Mouse (Mus musculus) left cerebral cortex, postnatal 10 days (tissue): Measurements from ENCODE around the gene Rtp3. TPM values are rescaled to one million over a fixed set of nuclear protein-coding genes. Genes with fewer than 3 reads are reported as not detected.
A peak's percentile ranks its signal among the peaks of the same experiment; 100 is the strongest.

ENCODE experiments used
- DNase-seq, 2 experiments: peaks; one replicate each; pipeline ENCODE4 v3.0.0; 2021 to 2022; ENCODE audit warnings: low spot score in 2 of 2, mixed read lengths in 1 of 2; ENCODE audit errors: extremely low spot score in 1 of 2
- intact Hi-C: fragments of 180-260 bp; cut with DNase I; formaldehyde crosslinking; loops from one replicate; pipeline ENCODE4 v1.15.1; 2025
- total RNA-seq, 2 experiments: library from RNA; stranded (reverse); gene quantifications; 2 replicates each; pipeline ENCODE4 v1.2.3; 2021

Rtp3 gene
- total RNA-seq, 2 experiments from 2014 or later = 0.47 to 0.63 TPM

DNA sequence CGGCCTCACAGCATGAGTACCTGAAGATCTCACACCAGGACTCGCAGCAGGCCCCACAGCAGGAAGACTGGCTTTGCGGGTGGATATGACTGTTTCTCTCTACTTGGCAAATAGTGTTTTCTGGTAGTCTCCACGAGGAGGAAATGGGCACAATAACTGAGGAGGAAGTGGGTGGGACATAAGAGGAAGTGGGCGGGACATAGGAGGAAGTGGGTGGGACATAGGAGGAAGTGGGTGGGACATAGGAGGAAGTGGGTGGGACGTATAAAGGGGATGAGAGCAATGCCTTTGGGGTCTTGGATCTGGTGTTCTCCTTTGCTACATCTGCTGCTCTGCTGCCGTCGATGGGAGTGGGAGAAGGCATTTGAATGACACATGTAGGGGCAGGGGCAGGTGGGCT, 4.4 kb downstream of the Rtp3 start:
- DNase-seq = no peak
- intact Hi-C loops = no loop called here

DNA sequence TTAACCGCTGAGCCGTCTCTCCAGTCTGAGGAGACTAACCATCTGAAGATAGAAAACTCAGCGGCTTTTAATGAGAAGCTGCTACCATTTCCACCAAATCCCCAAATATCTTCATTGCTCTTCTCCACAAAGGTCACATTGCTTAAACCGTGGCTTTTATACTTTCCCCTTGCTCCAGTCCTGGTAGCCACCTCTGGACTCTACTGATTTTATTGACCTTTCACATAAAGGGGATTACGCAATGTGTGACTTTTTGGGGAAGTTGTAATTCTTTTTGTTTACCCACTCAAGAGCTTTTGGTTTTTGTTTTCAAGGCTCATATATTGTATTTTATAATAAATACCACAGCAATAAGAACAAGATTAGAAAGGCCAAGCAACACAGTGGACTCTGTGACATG, 4.8 kb downstream of the Rtp3 start:
- no peak for DNase-seq
- intact Hi-C loops = no loop called here

DNA sequence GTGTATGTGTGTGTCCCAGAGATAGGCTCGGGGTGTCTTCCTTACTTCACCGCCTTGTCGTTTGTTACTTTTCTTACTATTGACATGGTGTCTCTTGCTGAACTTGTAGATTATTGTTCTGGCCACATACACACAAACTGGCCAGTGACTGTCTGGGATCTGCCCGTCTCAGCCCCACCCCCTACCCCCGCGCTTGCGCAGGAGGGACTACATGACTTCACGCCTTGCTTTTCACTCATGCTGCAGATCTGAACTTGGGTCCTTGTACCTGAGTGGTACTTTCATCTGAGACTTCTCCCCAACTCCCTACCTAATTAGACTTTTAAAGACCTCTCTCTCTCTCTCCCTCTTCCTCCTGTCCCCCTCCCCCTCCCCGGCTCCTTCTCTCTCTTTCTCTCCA, 6.3 kb downstream of the Rtp3 start:
- DNase-seq = no peak
- intact Hi-C loops = no loop called here

DNA sequence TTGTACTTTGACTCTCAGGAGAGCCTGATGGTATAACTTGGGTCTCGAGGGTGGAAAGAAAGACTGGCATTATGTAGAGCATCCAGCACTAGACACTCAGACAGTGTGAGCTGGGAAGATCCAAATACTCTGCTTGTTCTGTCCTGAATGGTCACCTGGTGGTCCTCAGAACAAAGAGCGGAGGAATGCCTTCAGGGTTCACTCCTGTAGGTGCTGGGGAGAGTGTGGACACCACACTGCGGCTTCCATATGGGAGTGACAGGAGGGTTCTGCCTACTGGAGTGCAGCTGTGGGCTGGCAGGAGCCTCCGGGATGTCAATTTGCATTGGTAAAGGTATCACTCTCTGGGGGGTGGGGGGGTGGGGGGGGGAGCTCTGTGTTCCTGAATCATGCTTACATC, 8.0 kb downstream of the Rtp3 start:
- intact Hi-C loops = no loop called here

DNA sequence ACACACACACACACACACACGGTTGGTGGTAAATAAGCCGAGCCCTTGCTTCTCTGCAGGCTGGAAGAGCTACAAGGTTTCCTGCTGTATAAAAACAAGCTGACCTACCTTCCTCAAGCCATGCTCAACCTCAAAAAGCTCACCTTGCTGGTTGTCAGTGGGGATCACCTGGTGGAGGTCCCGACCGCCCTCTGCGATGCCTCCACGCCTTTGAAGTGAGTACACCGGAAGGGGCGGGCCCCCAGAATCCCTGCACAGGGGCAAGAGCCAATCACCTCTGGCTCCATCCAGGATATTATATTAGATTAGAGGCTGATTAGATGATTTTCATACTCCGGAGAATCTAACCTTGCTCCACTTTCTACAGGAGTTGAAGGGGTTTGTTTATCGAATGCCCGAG, 11.0 kb downstream of the Rtp3 start:
- intact Hi-C loops = no loop called here
- DNase-seq = no peak

More for the DNA sequence above, 8.0 kb downstream of the Rtp3 start:
- no peak for DNase-seq

DNA sequence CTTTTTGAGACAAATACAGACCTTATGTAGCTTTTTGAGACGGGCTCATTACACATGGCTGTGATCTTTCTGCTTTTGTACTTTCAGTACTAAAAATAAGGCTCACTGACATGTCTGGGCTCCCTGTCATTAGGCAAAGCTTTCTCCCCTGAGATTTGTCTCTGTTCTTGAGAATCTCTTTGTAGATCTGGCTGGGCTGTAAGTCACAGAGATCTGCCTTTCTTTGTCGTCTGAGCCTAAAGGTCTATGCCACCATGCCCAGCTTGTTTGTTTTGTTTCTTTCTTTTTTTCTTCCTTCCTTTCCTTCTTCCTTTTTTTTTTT, 24.5 kb downstream of the Rtp3 start:
- intact Hi-C loops = no loop called here
- DNase-seq = peak in 1 of 2 experiments; percentile 0

DNA sequence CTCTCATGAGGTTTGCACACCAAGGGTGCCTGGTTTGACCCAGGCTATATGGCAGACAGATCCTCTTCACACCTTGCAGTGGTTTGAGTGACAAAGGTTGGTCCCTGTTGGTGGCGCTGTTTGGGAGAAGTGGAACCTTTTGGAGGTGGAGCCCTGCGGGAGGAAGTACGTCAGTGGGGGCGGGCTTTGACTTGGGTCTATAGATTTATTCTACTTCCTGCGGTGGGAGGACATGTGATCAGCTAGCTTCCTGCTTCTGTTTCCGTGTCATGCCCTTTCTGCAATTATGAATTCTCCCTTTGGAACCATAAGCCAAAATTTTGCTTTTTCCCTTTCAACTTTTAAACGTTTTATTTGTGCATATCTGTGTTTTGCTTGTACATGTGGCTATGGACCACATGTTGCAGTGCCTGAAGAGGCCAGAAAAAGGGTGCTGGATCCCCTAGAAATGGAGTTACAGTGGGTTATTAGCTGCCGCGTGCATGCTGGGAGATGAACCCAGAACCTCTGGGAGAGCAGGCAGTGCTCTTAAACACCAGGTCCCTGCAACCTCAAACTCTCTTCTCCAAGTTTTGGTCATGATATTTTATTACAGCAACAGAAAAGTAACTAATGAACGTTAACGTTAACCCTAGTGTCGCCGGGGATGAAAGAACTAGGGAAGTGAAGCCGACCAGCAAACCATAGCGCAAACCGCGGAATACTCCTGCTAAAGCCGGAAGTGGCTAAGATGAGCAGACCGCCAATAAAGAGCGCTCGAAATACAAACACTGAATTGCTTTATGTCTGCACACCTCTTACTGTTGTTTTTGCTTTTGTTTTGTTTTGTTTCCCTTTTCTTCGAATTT, 25.1 kb downstream of the Rtp3 start:
- intact Hi-C loops = no loop called here
- peak in 1 of 2 experiments; percentile 30 for DNase-seq

DNA sequence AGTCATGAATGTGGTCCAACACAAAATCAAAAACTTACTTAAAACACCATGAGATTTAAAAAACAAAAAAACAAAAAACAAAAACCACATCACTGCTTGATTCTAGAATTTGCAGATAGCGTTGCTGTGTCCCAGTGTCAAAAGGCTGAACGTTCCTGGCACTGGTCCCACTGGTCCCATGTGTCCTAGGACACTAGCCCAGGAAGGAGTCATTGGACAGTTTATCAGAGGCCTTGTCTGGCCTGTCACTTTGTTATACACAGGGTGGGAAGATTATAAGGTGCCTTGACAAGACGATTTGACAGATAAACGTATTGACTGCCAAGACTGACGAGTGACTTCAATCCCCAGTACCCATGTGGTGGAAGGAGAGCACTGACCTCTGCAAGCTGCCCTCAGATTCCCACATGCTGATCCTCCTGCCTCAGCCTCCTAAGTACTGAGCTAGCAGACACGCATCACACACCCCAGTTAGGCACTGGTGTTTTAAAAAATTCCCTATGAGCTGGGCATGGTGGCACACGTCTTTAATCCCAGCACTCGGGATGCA, 26.7 kb downstream of the Rtp3 start:
- DNase-seq = peak in 1 of 2 experiments; percentile 11
- intact Hi-C loops = no loop called here

DNA sequence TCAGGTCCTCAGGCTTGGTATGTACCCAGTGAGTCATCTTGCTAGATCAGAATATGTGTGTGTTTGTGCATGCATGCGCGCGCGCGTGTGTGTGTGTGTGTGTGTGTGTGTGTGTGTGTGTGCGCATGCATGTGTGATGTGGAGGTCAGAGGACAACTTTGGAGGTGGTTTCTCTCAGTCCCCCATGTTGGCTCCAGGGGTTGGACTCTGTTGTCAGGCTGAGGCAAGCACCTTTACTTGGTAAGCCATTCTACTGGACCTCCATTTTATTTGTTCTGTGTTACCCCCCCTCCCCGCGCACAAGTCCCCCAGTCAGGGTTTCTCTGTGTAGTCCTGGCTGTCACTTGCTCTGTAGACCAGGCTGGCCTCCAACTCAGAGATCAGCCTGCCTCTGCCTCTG, 29.0 kb downstream of the Rtp3 start:
- intact Hi-C loops = no loop called here

DNA sequence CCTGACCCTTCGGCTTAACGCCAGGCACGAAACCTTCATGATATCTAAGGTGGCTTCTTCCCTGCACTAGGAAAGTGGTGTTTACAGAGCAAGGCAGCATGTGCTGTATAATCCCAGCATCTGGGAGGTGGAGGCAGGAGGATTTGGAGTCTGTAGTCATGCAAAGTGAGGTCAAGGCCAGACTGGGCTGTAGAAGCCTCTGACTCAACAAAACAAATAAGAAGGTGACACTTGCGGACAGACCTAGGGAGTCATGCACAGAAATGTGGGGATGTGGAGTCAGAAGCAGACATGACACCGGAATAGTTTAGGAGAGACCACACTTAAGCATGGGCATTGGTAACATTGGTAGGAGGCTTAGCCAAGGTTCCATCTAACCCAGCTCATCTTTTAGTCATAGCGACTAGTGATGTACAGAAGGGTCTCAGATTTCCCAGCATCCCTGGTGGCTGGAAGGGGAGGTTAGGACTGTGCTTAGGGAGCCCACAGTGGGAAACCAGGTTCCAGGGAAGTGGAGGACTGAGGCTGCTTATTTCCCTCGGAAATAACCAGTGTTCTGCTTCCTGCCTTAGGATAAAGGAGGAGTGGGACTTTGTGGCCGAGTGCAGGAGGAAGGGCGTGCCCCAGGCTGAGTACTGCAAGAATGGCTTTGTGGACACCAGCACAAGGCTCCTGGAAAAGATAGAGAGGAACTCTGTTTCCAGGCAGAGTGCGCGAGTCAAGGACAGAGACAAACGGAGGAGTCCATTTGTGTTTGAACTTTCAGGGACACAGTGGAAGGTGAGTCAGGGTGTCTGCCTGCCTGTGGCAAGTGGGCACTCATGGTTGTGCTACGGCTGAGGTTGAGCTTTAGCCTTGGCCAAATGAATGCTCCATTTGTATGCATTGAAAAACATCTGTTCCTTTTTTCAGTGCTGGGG, 29.9 kb downstream of the Rtp3 start:
- peak in 1 of 2 experiments; percentile 8 for DNase-seq
- intact Hi-C loops = no loop called here

More for the DNA sequence above, 29.0 kb downstream of the Rtp3 start:
- peak in 1 of 2 experiments; percentile 3 for DNase-seq

DNA sequence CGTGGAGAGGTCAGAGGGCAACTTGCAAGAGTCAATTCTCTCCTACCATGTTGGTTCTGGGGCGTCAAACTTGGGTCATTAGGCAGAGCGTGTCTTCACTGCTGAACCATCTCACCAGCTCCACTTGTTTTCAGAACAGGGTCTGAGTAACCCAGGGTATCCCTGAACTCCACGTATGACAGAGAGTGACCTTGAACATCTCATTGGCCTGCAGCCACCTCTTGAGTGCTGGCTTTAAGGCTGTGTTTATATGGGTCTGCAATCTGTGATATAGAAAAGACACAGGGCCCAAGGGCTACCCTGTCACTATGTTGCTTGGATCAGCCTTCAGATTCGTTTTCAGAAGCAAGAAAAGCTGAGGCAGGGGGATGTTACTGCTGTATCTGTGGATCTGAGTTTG, 30.7 kb downstream of the Rtp3 start:
- DNase-seq = peak in 1 of 2 experiments; percentile 5
- intact Hi-C loops = no loop called here

DNA sequence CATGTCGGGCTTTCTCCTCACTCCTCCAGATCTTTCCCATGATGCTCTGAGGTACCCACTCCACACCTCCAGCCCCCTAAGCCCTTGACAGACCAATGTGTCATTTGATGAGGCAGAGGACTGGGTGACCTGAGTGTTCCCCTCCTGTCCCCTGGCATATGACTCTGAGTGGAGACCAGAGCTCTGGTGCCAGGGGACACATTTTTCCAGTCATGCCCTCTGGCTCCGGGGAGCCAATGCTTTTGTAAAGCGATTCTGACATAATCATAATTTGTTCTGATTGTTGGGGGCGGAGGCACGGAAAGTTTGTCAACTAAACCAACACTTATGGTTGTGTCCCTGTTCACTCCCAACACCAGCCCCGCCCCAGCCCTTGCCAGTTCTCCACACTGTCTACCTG, 34.4 kb downstream of the Rtp3 start:
- intact Hi-C loops = no loop called here
- no peak for DNase-seq

DNA sequence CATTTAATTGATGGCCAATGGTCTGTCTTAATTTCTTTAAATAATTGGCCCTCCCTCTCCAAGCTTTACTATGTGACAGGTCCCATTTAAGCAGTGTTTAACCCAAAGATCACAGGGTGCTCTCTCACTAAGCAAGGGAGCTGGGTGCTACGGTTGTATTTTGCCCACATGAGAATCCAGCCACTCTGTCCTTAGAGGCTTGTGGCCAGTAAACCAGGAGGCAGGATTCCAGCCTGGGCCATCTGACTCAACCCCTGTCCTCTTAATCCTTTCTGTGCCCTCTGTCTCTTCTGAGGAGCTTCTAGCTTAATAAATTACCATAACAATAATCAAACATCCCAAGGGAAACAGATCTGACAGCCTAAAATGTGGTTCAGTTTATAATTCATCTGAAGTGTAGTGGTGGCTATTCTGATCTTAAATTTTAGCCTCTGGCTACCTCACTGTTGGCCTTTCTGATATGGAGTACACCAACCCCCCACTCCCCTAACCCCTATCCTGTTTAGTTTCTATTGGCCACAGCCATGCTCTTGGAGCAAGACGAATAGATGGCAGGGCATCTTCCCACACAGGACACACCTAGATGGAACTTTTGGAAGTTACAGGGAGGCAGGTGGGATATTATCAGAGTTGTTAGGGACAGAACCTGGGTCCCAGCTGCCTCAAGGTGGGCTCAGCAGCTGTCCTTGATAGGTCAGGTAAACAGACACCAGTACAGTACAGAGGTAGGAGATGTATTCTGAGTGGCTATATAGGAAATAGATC, 35.5 kb downstream of the Rtp3 start:
- peak in 1 of 2 experiments; percentile 5 for DNase-seq
- intact Hi-C loops = no loop called here

DNA sequence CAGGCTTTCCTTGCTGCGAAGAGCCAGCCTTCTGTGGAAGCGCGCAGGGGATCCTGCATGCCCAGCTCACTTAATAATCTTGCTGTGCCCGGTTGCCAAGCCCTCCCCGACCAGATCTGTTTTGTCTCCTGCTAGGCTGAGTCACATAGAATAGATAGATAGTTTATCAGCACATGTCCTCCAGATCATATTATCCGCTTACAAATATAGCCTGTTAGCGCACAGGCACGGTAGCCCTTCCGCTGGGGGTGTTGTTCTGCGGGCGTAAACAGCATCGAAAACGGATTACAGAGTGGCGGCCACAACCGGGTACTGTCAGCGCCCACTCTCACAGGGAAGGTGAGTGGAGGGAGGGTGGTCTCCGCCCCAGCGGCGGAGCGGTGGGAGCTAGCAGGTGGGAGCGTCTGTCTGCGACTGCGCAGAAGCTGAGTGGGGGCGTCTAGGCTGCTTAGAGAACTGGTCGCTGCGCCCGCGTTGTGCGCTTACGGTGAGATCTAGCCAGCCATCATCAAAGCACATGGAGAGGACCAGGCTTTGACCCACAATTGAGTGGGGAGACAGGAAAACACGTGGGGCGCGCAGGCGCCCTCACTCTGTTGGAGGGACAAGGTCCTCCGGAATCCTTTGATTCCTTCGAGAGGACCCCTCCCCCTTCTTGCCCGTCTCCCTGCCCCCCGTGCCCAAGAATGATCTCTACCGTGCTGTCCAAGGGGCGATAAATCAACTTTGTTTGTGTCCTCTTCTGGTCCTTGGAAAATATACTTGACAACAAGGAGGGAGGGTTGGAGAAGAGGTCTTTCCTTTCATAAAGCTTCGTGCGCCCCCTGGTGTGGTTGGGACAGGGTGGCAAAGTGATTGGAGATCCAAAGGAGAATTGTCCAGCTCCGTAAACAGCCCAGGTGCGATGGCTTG, 36.6 kb downstream of the Rtp3 start:
- intact Hi-C loops = no loop called here
- peak; percentile 63 to 82 for DNase-seq

DNA sequence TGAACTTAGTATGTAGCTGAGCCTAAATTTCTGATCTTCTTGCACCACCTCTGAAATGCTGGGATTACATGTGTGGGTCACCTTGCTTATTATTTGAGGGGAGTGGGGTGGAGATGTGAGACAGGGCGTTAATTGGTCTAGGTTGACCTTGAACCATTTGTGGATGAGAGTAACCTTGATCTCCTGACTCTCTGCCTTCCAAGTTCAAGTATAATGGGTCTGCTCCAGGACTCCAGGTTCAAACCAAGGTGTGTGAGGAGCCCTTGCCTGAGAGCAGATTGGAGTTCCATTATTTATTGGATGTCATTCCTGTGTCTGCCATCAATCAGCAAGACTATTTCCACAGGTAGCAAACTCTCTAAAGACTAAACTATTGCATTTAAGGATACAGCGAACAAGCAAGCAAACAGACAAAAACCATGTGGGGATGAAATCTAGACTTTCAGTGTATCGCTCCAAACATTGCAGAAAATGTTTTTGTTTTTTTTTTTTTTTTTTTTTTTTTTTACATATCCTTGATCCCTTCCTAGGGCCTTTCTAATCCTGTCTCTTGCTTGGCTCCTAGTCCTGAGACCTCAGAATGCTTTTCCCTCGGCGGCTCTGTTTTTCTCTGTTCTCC, 37.3 kb downstream of the Rtp3 start:
- intact Hi-C loops = no loop called here
- no peak for DNase-seq

DNA sequence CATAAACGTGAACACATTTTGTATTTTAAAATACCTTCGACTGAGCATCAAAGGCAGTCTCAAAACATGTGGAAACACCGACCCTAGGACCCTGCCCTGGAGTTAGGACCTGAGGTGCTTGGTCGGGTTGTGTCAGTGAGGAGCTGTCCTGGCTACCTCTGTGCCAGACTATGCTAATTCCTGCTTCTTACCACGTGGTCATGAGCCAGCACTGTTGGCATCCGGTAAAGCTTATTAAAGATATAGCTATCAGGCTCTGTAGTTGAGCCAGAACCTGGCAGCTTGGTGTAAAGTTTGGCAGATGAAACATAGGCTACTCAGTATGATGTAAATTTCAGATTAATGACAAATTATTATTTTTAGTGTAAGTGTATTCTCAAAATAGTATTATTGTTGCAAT, 38.0 kb downstream of the Rtp3 start:
- intact Hi-C loops = no loop called here
- no peak for DNase-seq

DNA sequence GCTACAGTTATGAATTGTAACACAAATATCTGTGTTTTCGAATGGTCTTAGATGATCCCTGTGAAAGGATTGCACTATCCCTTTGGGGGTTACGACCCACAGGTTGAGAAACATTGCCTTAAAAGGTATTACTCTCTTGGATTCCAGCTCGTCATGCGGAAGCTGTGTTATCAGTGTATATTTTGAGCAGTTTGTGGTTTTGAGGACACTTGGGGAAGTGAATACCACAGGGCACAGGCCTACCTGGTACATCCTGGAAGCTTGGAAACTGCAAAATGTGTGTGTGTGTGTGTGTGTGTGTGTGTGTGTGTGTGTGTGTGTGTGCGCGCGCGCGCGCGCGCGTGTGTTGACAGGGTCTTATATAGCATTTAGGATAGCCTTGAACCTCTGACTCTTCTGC, 38.5 kb downstream of the Rtp3 start:
- intact Hi-C loops = no loop called here
- DNase-seq = no peak

DNA sequence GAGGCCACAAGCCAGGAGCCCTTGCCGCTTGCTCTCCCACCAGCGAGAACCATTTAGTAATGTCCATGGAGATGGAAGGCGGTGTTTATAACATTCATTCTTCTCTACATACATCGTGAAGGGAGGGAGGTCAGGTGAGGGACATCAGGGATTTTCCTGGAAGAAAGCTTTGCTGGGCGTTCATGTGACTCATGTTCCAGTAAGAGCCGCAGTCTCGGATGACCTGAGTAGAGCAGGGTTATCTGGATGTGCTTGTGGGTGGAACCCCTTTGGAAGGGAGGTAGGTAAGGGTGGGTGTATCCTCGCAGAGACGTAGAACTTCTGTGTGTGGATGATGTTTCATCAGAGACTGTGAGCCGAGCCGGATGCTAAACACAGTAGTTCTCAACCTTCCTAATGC, 39.0 kb downstream of the Rtp3 start, which contains the start of gene Lrrc2:
Gene Lrrc2 (plus strand): TSS at position 149 of the 400 bp plus-strand sequence.
- DNase-seq = no peak
- intact Hi-C loops = no loop called here
